Mouse (Mus musculus): ENCODE data around the gene Gpr26.

The Gpr26 gene

DNA sequence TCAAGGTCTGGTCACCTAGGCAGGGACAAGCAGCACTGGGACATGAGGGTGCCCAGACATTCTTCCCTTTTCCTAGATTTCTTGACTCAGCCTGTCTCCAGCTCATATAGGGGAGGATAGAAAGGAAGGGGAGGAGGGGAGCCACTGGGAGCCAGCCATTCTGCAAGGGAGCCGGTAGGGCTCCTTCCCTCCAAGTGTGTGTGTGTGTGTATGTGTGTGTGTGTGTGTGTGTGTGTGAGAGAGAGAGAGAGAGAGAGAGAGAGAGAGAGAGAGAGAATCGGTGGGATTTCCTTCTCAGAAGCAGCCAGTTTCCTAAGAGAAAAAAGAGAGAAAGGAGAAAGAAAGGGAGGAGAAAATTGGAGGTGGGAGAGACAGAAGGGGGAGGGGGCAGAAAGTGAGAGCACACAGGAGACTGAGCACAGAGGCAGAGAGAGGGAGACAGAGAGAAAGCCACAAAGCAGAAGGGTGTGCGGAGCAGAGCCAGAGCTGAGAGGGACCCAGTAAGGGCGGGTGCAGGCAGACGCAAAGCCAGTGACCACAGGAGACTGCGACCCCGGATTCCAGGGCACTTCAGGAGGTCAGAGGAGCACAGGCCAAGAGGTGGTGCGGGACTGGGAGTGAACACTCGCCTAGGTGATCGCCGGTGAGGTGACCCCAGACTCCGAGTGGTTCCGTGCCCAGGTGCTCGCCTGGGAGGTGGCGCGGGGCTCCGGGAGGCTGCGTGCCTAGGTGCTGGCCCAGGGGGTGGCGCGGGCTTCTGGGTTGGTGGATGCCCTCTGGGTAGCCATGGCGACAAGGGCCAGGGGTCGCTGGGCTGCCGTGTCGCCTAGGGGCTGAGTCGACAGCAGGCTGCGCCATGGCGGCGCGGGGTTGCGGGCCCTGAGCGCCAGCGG is at the start of gene Gpr26:
Gpr26 (plus strand) TSS at position 438 of the 893 bp plus-strand sequence.
- peak; percentile 64 for DNase-seq

DNA sequence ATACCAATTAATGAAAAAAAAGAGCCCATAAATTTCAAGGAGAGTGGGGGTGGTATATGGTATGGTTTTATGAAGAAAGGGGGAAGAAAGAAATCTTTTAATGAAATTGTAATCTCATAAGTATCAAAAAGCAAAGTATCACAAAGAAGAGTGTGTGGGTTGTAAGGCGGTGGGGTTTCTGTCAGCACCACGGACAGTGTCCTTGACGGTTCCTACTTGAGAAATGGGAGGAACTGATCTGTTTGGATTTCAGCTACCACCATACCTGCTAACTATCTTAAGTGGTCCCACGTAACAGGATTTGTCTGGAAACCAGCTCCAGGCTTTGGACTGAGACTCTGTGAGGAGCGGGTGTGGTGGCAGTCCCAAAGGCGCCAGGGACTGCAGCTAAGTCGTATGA is 48.9 kb upstream of the Gpr26 start:
- no peak for DNase-seq

DNA sequence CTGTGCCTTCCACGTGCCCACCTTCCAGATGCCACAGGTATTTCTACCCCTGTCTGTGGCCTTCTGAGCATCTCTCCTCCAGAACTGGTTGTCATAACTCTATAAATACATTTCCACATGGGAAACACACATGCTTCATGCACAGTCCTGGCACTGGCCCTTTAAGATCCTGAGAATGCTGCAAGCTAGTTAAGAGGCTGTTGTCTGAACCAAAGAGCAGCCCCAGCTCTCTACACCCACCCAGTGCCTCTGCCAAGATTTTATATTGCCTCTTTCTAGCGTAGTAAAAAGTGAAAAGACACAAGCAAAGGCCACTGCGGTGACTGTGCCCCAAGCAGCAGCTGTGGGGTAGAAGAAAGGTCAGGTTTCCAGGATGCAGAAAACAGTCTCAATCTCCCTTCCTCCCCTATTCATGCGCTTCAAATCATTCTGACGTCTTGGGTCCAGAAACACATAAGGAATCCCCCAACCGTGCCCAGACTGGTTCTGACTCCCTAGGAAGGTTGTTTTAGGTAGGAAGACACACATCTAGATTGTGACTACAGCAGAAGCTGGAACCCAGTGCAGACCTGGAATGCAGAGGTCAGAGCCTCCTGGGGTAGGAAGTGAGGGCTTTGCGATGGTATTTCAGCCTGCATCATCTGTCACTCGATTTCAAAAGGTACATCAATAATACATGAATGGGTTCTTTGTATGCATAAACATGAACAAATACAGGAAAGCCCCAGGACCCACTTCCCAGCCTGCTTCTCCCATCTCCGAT is 38.8 kb upstream of the Gpr26 start:
- DNase-seq: no peak

DNA sequence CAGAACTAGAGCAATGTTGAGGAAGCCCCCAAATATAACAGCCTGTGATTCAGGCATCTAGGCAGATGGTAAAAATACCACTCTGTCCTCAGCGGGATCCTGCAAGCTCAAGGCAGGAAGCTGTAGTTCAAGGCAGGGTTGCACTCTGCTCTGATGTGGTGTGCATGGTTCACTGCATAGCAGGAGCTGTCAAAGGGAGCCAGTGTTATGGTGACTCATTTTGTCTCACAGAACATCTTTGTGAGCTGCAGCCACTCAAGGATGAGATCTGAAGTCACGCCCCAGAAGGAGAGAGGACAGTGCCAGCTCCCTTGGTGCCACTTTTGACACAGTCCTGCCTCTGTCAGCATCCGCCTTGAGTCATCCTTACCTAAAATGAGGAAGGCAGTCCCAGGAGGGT is 28.6 kb upstream of the Gpr26 start:
- DNase-seq: peak; percentile 32

DNA sequence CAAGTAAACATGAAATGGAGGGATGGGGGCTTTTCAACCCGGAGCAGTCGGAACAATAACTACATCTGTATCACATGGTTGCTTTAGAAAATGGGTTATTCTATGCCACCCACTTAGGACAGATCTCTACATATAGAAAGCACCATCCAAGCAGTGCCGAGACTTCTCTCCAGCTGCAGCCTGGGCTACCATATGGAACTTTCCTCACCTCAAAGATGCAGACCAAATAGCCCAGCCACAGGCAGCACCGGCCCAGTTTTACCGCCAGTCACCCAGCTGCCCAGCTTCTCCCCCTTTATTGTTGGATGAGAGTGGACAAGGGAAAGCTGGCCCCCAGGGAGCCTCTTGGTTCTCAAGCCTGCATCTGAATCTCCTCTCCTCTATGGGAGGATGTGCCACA is 15.1 kb upstream of the Gpr26 start:
- DNase-seq: no peak

DNA sequence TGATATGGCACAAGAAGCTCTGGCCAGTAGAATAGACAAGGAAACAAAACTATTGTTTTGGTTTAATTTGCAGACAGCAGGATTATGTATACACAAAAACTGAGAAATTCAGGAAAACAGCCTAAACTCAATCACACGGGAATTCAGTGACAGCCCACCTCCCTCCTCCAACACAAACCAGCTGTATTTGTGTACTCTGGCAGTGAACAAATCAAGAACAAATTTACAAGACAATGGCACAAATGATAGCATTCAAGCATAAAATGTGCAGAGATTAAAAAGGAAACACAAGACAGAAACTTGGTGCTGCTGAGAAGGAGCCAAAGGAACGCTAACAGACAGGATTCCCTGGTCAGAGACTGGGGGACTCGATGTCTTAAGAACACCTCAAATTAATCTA is 12.9 kb upstream of the Gpr26 start:
- DNase-seq: no peak

DNA sequence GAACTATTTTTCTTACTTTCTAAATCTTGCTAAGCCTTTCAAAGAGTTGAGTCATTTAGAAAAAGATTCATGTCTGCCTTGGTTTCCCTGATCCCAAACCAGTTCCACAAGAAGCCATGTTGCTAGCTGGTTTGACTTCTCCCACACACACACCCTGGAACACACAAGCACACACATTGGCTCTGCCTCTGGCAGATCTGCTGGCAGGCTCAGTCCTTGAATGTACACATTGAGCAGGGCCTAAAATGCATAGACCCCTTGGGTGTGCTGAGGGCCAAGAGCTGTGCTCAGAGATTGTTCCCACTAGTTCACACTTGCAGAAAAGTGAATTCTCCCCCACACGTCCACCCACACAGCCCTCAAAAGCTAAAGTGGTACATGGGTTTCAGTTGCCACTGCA is 7.6 kb upstream of the Gpr26 start:
- DNase-seq: no peak

DNA sequence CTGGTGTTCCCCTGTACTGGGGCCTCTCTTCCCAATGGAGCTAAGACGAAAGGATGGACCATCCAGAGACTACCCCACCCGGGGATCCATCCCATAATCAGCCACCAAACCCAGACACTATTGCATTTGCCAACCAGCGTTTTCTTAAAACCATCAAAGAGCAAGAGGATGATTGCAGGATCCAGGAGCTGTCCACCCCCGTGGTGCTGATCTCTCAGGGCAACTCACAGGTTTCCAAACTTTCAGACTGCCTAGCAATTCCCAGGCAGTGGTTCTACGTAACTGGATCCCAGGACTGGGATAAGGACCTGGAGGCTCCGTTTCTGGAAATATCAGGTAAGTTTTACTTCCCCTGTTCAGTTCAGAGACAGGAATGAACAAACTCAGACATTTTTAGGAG is 5.7 kb upstream of the Gpr26 start:
- DNase-seq: no peak

DNA sequence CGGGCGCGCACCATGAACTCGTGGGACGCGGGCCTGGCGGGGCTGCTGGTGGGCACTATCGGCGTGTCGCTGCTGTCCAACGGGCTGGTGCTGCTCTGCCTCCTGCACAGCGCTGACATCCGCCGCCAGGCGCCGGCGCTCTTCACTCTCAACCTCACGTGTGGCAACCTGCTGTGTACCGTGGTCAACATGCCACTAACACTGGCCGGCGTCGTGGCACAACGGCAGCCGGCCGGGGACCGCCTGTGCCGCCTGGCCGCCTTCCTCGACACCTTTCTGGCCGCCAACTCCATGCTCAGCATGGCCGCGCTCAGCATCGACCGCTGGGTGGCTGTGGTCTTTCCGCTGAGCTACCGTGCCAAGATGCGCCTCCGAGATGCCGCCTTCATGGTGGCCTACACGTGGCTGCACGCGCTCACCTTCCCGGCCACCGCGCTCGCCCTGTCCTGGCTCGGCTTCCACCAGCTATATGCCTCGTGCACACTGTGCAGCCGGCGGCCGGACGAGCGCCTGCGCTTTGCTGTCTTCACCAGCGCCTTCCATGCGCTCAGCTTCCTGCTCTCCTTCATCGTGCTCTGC is 745 bp downstream of the Gpr26 start:
- DNase-seq: peak; percentile 53

DNA sequence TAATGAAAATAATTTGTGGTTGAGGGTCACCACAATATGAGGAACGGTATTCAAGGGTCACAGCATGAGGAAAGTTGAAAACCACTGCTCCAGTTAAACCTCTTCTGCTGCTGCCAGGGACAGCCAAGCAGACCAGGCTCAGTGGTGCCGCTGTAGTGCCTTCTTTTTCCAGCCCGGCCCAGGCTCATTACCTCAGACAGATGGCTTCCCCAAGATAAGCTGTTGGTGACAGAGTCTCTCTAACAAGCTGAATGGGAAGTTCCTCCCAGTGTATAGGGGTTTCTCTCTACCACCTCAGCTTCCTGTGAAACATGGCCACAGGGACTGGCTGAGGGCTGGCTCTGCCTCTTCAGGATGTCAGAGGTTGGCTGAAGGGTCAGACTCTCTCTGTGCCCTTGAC is 4.0 kb downstream of the Gpr26 start:
- DNase-seq: no peak

DNA sequence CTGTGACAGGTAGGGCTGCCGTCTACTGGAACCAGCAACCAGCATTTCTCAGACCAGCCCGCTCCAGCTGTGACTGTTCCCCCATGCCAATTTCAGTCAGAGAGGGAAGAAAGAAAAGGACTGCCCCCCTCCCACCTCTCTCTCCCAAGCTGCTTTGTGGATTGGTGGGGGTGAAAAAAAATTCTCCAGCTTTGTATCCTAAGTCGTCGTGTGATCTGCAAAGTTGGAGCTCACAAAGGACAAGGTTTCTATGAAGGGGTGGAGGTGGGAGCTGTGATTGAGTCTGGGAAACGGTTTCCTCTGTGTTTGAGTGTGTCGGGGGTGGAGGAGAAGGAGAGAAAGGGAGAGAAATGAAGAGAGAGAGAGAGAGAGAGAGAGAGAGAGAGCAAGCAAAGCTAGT is 9.6 kb downstream of the Gpr26 start:
- DNase-seq: no peak

DNA sequence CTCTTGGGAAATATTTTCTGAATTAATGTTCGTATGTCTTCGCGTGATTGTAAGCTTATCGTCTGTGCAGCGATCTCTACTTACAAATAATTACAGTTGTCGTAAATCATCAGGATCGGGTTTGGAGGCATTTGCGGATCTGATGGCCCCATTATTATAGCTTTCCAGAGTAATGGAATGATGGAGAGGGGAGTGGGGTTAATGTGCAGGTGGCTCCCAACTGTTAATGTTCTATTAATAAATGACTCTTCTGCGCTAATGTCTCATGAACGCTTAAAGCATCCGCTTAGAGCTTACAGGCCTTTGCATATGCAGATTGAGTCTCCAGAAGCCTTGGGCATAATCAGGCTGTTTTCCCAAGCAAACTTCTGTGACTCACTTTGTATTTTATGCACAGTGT is 12.3 kb downstream of the Gpr26 start:
- DNase-seq: no peak

DNA sequence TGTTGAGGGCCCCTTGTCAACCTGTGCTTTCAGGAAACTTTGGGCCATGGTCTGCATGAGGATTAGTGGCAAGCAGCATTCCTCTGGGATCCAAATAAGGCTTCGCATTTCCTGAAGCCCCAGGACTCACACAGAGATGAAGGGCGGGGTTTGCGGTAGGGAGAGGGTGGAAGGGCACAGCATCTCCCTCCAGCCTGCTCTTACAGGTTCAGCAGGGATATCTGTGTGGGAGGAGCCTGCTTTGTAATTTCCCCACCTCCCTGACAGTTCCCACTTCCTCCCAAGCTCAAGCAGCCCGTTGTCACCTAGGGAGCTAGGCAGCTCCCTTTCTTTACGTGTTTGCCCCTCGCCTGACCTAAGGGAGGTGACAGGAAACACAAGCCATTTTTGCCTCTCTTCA is 22.8 kb downstream of the Gpr26 start:
- DNase-seq: no peak

DNA sequence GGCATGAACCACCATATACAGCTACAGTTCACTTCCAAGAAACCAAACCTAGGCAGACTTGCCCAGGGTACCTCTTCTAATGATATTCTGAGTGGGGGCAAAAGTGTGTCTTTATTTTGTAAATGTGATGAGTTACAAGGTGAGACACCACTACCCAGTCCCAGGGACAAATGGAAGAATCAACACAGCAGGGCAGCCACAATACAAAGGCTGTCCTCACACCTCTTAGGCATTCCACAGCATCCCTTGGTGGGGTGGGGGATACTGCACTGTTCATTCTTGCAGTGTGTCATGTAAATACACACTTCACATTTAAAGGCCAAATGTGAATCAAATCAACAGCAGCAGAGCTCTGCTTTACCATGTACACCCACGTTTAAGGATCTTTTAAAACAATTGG is 26.0 kb downstream of the Gpr26 start:
- DNase-seq: no peak

DNA sequence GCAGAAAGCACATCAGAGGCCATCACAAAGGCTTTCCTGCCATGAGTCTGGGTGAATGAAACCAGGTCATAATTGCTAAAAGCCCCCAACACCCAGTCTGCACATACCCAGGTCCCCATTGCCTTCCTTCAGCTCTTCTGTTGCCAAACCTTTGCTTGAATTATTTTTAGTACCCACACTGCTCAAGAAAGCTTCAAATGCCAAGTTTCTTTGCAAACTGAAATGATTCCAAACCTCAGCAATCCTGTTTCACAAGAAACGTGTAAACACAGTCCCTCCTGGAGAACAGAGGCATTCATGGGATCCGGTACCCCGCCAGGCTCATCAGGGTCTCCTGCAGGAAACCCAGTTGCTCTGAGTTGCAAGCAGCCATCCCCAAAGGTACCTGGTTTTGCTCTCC is 26.6 kb downstream of the Gpr26 start:
- no peak for DNase-seq

DNA sequence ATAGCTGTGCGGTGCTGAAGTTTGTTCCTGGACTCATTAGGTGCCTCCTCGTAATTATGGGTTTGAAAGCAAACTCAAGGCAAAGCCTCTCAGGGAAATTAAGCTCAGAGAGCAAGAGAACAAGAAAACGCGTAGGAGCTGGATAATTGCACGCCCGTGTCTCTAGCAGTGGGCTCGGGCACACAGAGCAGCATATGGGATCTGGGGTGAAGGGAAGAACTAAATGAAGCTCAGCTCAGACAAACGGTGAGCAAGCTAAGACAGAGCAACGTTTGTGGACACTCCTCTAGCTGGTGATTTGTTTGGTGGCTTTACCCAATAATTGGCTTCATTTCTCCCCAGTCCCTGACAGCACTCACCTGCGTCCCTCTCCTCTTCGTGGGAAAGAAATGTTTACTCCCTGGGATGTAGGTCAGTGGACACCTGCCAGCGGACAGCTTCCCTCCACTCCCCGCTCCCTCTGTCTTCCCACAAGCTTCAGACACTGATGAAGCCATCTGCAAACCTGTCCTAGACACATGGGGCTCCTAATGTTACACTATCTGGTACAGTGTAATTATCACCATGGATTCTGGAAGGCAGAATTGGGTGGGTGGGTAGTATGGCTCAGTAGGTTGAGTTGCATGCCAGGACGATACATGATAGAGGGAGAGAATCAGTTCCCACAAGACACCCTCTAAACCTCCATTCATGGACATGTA is 39.9 kb downstream of the Gpr26 start:
- DNase-seq: peak; percentile 53

DNA sequence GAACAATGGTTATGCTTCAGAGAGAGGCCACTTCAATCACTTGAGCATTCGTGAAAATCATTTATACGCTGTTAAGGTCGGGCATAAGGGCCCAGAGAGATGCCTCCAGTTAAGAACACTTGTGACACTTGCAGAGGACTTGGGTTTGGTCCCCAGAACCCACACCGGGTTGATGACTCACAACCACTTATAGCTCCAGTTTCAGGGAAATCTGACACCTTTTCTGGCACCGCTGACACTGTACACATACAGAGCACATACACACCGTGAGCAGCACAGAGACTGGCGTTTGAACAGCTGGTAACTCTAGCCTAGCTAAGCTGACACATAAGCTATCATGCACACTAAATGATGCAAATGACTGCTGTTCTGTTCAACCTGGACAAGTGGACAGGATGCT is 42.7 kb downstream of the Gpr26 start:
- DNase-seq: no peak

DNA sequence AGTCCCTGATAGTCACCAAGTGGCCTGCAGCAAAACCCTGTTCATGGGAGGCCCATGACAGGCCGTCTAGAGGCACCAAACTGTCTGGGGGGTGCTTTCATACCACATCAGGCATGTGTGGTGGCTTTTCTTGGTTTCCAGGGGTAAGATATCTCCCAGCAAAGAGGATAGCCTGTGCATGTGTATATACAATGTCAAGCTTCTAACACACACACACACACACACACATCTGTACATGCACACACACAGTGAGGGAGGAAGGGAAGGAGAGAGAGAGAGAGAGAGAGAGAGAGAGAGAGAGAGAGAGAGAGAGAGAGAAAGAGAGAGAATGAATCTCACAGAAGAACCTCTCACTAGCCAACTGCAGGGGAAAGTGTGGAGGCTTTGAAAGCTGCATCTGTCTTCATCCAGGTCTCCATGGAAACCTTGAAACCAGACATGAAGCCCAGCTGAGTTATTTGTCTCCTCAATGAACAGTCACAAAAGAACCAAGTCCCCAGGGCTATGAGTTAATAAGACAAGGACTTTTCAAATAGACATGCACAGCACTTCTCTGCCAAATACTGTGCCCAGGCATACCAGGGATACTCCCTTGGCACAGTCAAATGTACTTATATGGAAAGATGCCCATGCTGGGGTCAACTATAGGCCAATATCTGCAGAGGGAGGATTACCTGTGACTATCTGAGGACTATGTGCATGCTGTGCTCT is 46.9 kb downstream of the Gpr26 start:
- peak; percentile 39 for DNase-seq

DNA sequence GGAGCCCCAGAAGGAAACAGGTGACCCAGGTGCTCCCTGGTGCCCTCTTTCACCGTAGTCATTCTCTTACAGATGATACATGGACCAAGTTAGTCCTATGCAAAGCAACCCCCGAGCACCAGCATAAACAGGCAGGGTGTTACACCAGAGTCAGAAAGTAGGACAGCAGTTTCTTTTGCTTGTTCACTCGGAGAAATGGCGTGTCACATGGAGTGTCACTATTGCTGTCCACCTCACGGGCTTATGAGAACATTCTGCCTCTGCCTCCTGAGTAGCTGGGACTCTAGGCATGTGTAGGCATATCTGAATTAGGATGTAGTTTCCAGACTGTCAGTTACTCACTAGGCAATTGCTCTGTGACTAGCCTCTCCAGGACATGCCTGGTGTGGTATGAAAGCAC is 47.7 kb downstream of the Gpr26 start:
- no peak for DNase-seq

DNA sequence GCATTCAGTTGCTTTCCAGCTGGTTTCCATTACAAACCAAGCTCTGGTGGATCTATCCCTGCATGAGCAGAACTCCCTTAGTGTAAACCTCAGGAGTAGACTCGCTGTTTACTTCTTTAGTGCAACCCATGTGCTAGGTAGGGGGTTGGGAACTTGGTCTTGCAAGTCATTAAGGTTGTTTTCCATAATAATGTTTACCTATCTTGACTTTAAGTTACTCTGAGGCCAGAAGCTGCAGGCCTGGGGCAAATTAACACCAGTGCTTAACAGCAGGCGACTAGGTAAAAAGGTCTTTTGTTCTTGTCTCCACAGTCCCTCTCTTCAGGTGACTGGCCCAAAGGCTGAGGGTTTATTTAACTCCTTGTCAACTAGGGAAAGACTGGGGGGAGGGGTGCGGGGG is 48.9 kb downstream of the Gpr26 start:
- no peak for DNase-seq

DNA sequence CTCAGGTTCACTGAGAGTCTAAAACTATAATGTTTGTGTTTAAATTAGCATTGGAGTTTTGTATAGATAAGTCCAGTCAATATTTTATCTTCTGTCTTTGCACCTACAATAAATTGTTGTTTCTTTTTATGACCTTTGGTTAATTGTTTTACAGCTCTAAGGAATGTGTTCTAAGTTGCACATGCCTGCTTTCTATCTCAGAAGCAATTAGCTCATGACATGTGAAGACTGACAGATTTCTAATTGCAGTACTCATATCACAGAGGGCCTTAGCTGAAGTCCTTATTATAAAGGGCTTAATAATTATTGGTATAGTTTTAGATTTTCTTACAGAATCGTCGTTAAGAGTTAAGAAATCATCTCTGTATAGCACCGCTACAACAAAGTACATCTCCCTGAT is 49.7 kb downstream of the Gpr26 start:
- DNase-seq: no peak

DNA sequence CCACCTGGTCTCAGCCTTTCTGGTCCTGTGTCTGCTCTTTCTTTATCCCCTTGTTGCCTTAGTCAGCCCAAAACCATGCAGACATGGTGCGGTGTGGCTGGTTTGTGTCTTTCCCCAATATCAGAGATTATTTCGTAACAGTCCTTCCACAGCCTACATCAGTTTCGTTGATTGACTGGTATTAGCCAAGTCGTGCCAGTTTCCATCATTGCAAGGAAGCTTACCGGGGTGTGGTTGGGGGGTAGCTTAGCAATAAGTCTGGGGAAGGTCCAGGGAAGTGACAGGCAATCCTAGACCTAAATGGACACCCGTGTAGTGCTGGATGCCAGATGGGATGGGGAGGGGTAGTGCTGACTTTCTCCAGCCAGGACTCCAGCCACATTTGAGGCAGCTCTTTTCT is 59.3 kb downstream of the Gpr26 start:
- DNase-seq: no peak

DNA sequence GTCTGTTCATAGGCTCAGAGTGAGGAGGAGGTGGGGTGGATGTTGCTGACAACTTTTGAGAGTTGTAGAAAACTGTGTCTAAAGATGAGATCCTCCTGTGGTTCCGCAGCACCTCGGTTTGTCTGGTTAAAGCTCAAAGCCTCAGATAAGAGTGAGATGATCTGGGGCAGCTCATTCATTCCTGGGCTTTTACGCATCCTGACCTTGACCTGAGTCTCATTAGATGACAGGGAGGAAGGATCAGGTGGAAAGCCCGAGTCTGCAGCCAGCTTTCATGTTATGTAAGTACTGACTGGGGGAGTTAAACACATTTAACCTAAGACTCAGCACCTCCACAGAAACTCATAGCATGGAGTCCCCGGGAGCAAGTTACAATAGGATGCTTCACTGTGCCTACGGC is 60.4 kb downstream of the Gpr26 start:
- no peak for DNase-seq
